Mouse (Mus musculus): ENCODE results near the gene Cox10. TPM values are rescaled to one million over a fixed set of nuclear protein-coding genes. Genes with fewer than 3 reads are reported as not detected.

Gene Cox10
- 28.9 TPM for polyA plus RNA-seq (2017; shearing (Covaris generic))

DNA sequence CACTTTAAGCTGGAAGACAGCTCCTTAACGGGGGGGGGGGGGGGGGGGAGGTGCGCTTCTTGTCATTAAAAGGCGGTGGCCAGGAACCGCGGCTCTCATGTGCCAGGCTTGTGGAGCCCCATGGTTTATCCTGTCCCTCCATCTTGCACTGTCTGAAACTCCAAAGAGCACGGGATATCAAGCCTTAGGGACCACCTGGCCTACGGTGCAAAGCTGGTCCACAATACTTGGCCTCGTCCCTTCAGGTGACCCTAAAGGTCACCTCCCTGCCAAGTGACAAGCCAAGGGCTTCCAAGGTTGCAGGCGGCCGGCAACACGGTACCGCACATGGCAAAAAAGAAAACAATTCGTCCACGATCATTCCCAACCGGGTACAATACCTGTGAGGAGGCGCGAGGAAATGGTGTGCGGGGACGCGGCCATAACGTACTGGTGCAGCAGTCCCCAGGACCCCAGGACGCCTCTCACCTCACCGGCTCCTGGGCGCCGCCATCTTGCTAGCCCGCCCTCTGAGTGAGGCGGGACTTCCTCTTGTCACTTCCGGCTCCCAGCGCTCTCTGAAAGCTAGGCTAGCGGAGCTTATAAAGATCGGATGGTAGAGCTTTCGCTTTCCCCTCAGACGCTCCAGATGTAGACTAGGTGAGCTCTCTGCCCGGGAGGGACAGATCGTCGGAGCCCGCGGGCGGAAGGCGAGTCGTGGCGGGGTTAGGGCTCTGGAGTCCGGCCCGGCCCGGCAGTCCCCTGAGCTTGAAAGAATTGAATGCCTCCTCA is at the start of gene Cox10:
TSS of gene Cox10 (minus strand) at position 513 of the 771 bp plus-strand sequence.

DNA sequence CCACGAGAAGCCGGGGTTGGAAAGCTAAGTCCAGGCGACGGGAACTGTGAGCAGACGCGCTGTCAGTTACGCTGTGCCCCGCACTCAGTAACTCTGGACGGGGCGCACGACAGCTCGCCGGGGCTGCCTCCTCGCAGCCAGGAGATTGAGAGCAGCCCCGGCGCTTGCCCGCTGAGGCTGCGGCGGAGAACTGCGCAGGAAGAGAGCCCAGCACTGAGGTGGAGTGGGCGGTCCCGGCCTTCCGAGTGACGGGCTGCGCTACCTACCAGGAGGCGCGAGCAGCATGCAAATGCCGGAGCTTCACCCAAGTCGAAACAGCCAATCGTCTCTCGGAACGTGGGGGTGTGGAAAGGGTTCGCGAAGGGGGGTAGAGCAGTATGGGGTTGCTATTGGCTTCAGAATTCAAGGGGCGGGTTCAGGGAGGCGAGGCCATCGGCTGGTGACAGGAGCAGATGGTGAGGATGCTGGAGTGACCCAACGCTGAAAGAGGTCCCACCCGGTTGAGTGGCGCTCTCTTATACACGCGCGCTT is 157.1 kb downstream of the Cox10 start, which contains the start of gene Hs3st3b1:
TSS of gene Hs3st3b1 (minus strand) at position 200 of the 531 bp plus-strand sequence.

Other genes starting within 250 kb of the Cox10 start
- gene Hs3st3b1, start 157.2 kb downstream of the Cox10 start, polyA plus RNA-seq (2017; shearing (Covaris generic)): 1.7 TPM

Measured in CD4-positive, CD25-positive, alpha-beta regulatory T cell, adult 9 weeks (primary cell).